Mouse (Mus musculus): ENCODE measurements around the gene Nol12. TPM values are rescaled to one million over a fixed set of nuclear protein-coding genes. Genes with fewer than 3 reads are reported as not detected.

The Nol12 gene
- total RNA-seq, 2 experiments from 2014 or later: 22.1 to 22.6 TPM

- intact Hi-C loops (cut with DNase I): loop anchor here (1.0 kb wide), 1 partner anchor 16 kb away; no protein-coding TSS in a partner anchor
- DNase-seq: no peak
Measured at GRCm38 (mm10) chr15:78914823-78915659, 19.7 kb upstream of the Nol12 start.

GRCm38 (mm10) chr15:78915660-78916017 is 19.1 kb upstream of the Nol12 start:
- intact Hi-C loops (cut with DNase I): loop anchor here (1.0 kb wide), 1 partner anchor 16 kb away; no protein-coding TSS in a partner anchor
- peak in 1 of 2 experiments; percentile 56 for DNase-seq

- intact Hi-C loops (cut with DNase I): no loop called here
- no peak for DNase-seq
Measured at GRCm38 (mm10) chr15:78916052-78916826, 18.5 kb upstream of the Nol12 start.

GRCm38 (mm10) chr15:78918126-78918525 is 16.6 kb upstream of the Nol12 start:
- intact Hi-C loops (cut with DNase I): no loop called here

GRCm38 (mm10) chr15:78919914-78920313 is 14.8 kb upstream of the Nol12 start:
- intact Hi-C loops (cut with DNase I): no loop called here
- DNase-seq: no peak

More at GRCm38 (mm10) chr15:78918126-78918525, 16.6 kb upstream of the Nol12 start:
- no peak for DNase-seq

GRCm38 (mm10) chr15:78922700-78923099 is 12.0 kb upstream of the Nol12 start:
- intact Hi-C loops (cut with DNase I): no loop called here
- DNase-seq: no peak

- DNase-seq: no peak
- intact Hi-C loops (cut with DNase I): no loop called here
Measured at GRCm38 (mm10) chr15:78923585-78923984, 11.1 kb upstream of the Nol12 start.

- no peak for DNase-seq
- intact Hi-C loops (cut with DNase I): no loop called here
Measured at GRCm38 (mm10) chr15:78925129-78925528, 9.6 kb upstream of the Nol12 start.

- intact Hi-C loops (cut with DNase I): no loop called here
- DNase-seq: peak; percentile 92 to 94
Measured at GRCm38 (mm10) chr15:78926021-78926919, 8.5 kb upstream of the Nol12 start, which contains the start of gene Lgals1. Gene Lgals1 (plus strand): TSS chr15:78926725.

GRCm38 (mm10) chr15:78927021-78927787 is 7.5 kb upstream of the Nol12 start:
- intact Hi-C loops (cut with DNase I): no loop called here
- DNase-seq: peak in 1 of 2 experiments; percentile 32

- DNase-seq: peak; percentile 55 to 69
- intact Hi-C loops (cut with DNase I): no loop called here
Measured at GRCm38 (mm10) chr15:78927788-78928457, 6.8 kb upstream of the Nol12 start.

- intact Hi-C loops (cut with DNase I): no loop called here
- no peak for DNase-seq
Measured at GRCm38 (mm10) chr15:78928539-78928938, 6.2 kb upstream of the Nol12 start.

GRCm38 (mm10) chr15:78930192-78930706 is 4.5 kb upstream of the Nol12 start:
- intact Hi-C loops (cut with DNase I): no loop called here
- DNase-seq: no peak

GRCm38 (mm10) chr15:78930801-78931426 is 3.8 kb upstream of the Nol12 start:
- DNase-seq: no peak
- intact Hi-C loops (cut with DNase I): loop anchor here (1.0 kb wide), 1 partner anchor 16 kb away; no protein-coding TSS in a partner anchor

- intact Hi-C loops (cut with DNase I): loop anchor here (1.0 kb wide), 1 partner anchor 16 kb away; no protein-coding TSS in a partner anchor
- no peak for DNase-seq
Measured at GRCm38 (mm10) chr15:78931577-78931976, 3.2 kb upstream of the Nol12 start.

GRCm38 (mm10) chr15:78936403-78936802 is 1.7 kb downstream of the Nol12 start:
- peak in 1 of 2 experiments; percentile 3 for DNase-seq
- intact Hi-C loops (cut with DNase I): no loop called here

- intact Hi-C loops (cut with DNase I): no loop called here
Measured at GRCm38 (mm10) chr15:78937311-78937710, 2.6 kb downstream of the Nol12 start.

GRCm38 (mm10) chr15:78937963-78938362 is 3.2 kb downstream of the Nol12 start:
- DNase-seq: no peak
- intact Hi-C loops (cut with DNase I): no loop called here

More at GRCm38 (mm10) chr15:78937311-78937710, 2.6 kb downstream of the Nol12 start:
- DNase-seq: no peak
